Mouse (Mus musculus) bone marrow macrophage, adult 2 months (primary cell): Measurements from ENCODE around the gene Rbp4.

Experiments used
- CTCF ChIP-seq: IDR thresholded peaks from 2 replicates; pipeline ENCODE4 v1.5.1; 2012; ENCODE audit warnings: low read depth, mild to moderate bottlenecking, low read length, moderate library complexity
- POLR2A ChIP-seq: IDR thresholded peaks from 2 replicates; pipeline ENCODE4 v1.6.1; 2012; ENCODE audit warnings: mild to moderate bottlenecking, low read depth, low read length, borderline replicate concordance

- TF ChIP-seq POLR2A, result no peak
- no peak for TF ChIP-seq CTCF
These were observed 8.9 kb upstream of the Rbp4 start for GRCm38 (mm10) chr19:38133986-38134385.
